Mouse (Mus musculus): ENCODE results near the gene Zfp788.
"Not testable (repeated sequence)": the region's sequence is repeated elsewhere in the genome, so short reads cannot be mapped to it uniquely, and the experiment has no call there.

The Zfp788 gene

DNA sequence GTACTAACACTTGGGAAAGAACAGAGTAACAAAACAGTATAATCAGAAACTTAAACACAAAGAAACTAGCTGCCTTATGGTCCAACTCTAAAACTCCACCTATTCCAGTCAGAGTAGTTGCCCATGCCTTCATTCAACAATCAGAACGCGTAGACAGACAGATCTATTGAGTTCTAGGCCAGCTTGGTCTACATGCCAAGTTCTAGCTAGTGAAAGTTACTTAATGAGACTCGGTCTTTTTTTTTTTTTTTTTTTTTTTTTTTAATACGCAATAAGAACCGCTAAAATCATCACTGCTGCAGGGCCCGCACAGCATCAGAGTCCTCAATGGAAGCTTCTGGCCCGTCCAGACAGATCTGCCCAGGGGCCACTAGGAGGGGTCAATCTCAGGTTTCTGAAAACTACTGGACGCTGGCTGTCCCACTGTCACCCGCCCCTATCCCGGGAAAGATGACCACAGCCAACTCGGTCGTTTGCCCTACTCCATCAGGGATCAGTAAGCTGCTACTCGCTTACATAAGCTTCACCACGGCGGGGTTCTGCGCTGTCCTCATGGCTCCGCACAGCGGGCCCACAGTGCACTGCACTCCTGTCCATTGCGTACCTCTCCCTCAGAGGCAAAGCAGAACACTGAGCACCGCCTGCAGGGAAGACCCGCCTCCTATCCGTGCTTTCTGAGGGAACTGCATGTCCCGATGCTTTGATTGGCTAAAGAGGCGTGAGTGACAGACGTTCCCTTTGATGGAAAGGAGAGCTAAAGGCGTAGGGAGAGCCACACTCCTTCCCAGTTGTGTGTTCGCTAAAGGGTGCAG is at the start of gene Zfp788:
TSS of gene Zfp788 (plus strand) at position 795 of the 812 bp plus-strand sequence.
- DNase-seq (ENCODE audit: low spot score in 2 of 2): peak; percentile 62 to 88

- not testable (repeated sequence) for DNase-seq (ENCODE audit: low spot score in 2 of 2)
Measured at GRCm38 (mm10) chr7:41587831-41588230, 45.2 kb upstream of the Zfp788 start.

GRCm38 (mm10) chr7:41598615-41599014 is 34.4 kb upstream of the Zfp788 start:
- no peak for DNase-seq (ENCODE audit: low spot score in 2 of 2)

DNA sequence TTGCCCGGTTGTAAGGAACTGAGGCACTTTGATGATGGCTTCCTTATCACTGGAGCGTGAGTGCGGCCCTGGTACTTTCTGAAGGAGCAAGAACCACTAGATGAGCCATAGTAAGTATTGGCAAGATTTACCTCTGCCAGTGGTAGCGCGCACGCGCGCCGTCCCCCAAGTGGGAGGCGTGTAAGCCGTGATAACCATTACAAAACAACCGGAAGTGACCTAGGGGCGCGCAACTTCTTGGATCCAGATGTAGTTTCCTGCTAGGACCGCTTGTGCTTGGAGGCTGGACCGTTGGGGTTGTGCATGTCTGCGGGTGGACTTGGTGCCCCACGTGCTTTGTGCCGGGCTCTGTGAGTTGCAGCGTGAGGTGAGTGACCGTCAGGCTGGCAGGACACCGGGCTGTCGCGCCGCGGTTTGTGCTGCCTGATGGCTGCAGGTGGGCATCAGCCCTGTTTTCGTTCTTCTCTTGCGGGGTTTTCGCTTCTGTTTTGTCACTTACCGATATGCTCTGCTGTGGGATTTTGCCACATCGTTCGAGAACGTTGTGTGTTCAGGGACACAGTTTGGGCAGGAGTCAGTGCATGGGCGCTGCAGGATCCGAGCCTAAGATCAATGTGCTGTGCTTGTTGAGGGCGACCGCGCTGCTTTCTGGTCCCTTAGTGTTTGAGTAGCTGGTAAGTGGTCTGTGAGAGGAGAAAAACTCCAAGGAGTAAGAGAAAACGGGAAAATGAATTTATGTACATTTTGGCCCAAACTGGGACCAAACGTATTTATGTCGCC is 33.8 kb upstream of the Zfp788 start, which contains the start of gene 2610021A01Rik:
TSS of gene 2610021A01Rik (plus strand) at position 197 of the 780 bp plus-strand sequence.
- DNase-seq (ENCODE audit: low spot score in 2 of 2): peak; percentile 53 to 80

DNA sequence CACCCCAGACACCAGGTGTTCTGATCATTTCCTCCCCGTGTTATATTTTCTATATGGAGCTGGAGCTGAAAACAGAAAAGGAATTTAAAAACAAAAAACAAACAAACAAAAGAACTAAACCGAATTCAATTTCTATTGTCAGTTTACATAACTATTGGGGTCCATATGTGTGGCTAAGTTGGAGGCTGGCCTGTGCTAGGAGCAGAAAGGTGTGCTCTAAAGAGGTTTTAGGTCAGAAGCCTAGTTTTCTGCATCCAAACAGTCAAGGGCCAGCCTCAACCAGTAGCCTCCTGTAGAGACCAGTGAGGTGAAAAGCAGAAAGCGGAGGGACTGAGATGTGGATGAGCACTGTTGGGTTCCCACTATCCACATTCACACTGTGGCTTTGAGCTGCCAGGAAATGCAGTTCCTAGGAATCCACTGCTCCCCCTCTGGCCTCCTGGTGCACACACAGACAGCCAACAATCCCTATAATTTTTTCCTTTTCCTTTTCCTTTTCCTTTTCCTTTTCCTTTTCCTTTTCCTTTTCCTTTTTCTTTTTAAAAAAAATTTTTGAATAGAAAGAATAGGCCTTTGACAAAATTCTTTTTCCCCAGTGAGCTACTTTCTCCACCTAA is 33.0 kb upstream of the Zfp788 start:
- no peak for DNase-seq (ENCODE audit: low spot score in 2 of 2)

GRCm38 (mm10) chr7:41611654-41612053 is 21.3 kb upstream of the Zfp788 start:
- DNase-seq (ENCODE audit: low spot score in 2 of 2): no peak

GRCm38 (mm10) chr7:41616241-41616640 is 16.8 kb upstream of the Zfp788 start:
- DNase-seq (ENCODE audit: low spot score in 2 of 2): not testable (repeated sequence)

DNA sequence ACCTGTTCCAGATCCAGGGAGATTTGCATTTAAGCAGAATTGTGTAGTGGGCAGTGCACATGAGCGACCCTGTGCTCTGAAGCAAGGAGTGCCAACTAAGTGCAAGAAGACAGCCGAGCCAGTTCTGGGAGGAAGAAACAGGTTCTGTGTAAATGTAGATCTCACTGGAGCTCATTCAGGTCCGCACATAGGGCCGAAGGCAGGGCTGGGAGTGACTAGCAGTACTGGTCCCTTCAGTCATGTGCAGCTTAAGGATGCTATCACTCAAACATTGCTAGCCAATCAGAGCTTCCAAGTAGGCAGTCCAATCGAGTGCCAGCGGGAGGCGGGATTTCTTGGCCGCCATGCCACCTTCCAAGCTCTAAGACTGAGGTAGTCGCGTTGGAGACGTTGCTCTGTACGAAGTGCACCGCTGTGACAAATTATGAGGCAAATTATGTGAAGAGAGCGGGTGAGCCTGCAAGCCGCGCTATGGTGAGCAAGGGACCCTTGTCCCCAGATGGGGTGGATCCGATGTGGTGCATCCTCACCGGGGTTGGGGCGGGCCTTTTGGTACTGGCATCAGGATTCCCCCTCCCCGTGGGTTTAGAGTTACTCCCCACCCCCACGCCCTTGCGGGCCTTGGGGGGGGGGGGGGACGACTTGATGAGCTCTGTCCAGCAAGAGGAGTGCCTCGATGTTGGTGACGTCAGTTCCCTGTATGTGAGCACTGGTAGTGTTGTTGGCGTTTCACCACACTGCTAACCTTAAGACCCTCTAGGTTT is 400 bp downstream of the Zfp788 start:
- peak; percentile 69 to 92 for DNase-seq (ENCODE audit: low spot score in 2 of 2)

- DNase-seq (ENCODE audit: low spot score in 2 of 2): not testable (repeated sequence)
Measured at GRCm38 (mm10) chr7:41674326-41674725, 41.3 kb downstream of the Zfp788 start.

All from cerebellum, postnatal 4 days (tissue).